Mouse (Mus musculus) heart, embryonic 10.5 days (tissue): ENCODE measurements at regions not wholly inside any gene's neighbourhood (a gene's known extent, or its start where the extent isn't known, plus 50 kb on each side); places are given as distances from the start of the nearest gene placed in this dataset.

Experiments
- DNase-seq: peaks from one replicate; pipeline ENCODE4 v3.0.0-alpha.2; 2017; ENCODE audit warnings: low spot score
- H3K27ac ChIP-seq: fragments of 300-500 bp; sonication (generic); 2 replicates; pipeline ENCODE4 v1.5.1; 2016; ENCODE audit warnings: mild to moderate bottlenecking
- H3K27me3 ChIP-seq: fragments of 300-500 bp; sonication (generic); 2 replicates; pipeline ENCODE4 v1.6.1; 2016; ENCODE audit warnings: mild to moderate bottlenecking; ENCODE audit not compliant: poor library complexity, insufficient read depth, severe bottlenecking
- H3K36me3 ChIP-seq: fragments of 300-500 bp; sonication (generic); 2 replicates; pipeline ENCODE4 v1.6.1; 2016; ENCODE audit warnings: mild to moderate bottlenecking, moderate library complexity
- H3K4me1 ChIP-seq: fragments of 300-500 bp; sonication (generic); 2 replicates; pipeline ENCODE4 v1.6.1; 2016; ENCODE audit warnings: mild to moderate bottlenecking
- H3K4me3 ChIP-seq: fragments of 300-500 bp; sonication (generic); 2 replicates; pipeline ENCODE4 v1.5.1; 2016; ENCODE audit warnings: mild to moderate bottlenecking, moderate library complexity
- H3K9me3 ChIP-seq: fragments of 300-500 bp; sonication (generic); 2 replicates; pipeline ENCODE4 v1.6.1; 2016; ENCODE audit warnings: mild to moderate bottlenecking, moderate library complexity
- WGBS: fragments of 180-500 bp; shearing (Covaris S2); methylation state at CpG from one replicate; pipeline ENCODE4 v1.1.7; 2016; 5-methylcytosine and 5-hydroxymethylcytosine counted together

- Histone ChIP-seq H3K27me3 (no peaks in the 10 kb centered on the region), H3K4me3 (no peak overlapping the region), H3K36me3 (no peaks in the 10 kb centered on the region), H3K27ac (no peak overlapping the region), H3K9me3 (no peaks in the 10 kb centered on the region), H3K4me1 (peaks cover 6% of the 10 kb centered on the region)
- 84% methylated on average over 3 of the region's 3 CpGs for WGBS
- DNase-seq: no peak
Observed at GRCm38 (mm10) chr1:41395081-41395480, 589.7 kb downstream of the Tmem182 start.

GRCm38 (mm10) chr1:41410533-41410932, 605.1 kb downstream of the Tmem182 start:
- no peaks in the 10 kb centered on the region for H3K27me3 ChIP-seq
- H3K4me3 ChIP-seq: no peak overlapping the region
- H3K27ac ChIP-seq: no peak overlapping the region
- H3K4me1 ChIP-seq: no peaks in the 10 kb centered on the region
- 79% methylated on average over 5 of the region's 5 CpGs for WGBS
- no peak for DNase-seq
- H3K9me3 ChIP-seq: no peaks in the 10 kb centered on the region
- H3K36me3 ChIP-seq: no peaks in the 10 kb centered on the region

- Histone ChIP-seq H3K4me3 (no peak overlapping the region), H3K4me1 (no peaks in the 10 kb centered on the region), H3K27me3 (no peaks in the 10 kb centered on the region), H3K9me3 (no peaks in the 10 kb centered on the region), H3K36me3 (no peaks in the 10 kb centered on the region), H3K27ac (no peak overlapping the region)
- WGBS: 88% methylated on average over 3 of the region's 3 CpGs
- DNase-seq: no peak
Observed at GRCm38 (mm10) chr1:41411641-41412040, 606.2 kb downstream of the Tmem182 start.

- no peak overlapping the region for H3K27ac ChIP-seq
- no peaks in the 10 kb centered on the region for H3K9me3 ChIP-seq
- no peaks in the 10 kb centered on the region for H3K36me3 ChIP-seq
- 81% methylated on average over 8 of the region's 8 CpGs for WGBS
- H3K4me3 ChIP-seq: no peak overlapping the region
- no peak for DNase-seq
- no peaks in the 10 kb centered on the region for H3K4me1 ChIP-seq
- no peaks in the 10 kb centered on the region for H3K27me3 ChIP-seq
Observed at GRCm38 (mm10) chr1:41412078-41412477, 606.7 kb downstream of the Tmem182 start.

GRCm38 (mm10) chr1:41420489-41421327, 615.3 kb downstream of the Tmem182 start:
- H3K27me3 ChIP-seq: no peaks in the 10 kb centered on the region
- no peak overlapping the region for H3K4me3 ChIP-seq
- H3K4me1 ChIP-seq: no peaks in the 10 kb centered on the region
- no peaks in the 10 kb centered on the region for H3K9me3 ChIP-seq
- DNase-seq: no peak
- WGBS: 80% methylated on average over 3 of the region's 3 CpGs
- H3K27ac ChIP-seq: no peak overlapping the region
- no peaks in the 10 kb centered on the region for H3K36me3 ChIP-seq

- H3K9me3 ChIP-seq: no peaks in the 10 kb centered on the region
- no peaks in the 10 kb centered on the region for H3K27me3 ChIP-seq
- no peak overlapping the region for H3K27ac ChIP-seq
- H3K4me1 ChIP-seq: no peaks in the 10 kb centered on the region; the same call in 1 of the 2 replicates
- H3K36me3 ChIP-seq: no peaks in the 10 kb centered on the region
- WGBS: 67% methylated on average over 6 of the region's 6 CpGs
- no peak overlapping the region for H3K4me3 ChIP-seq
- no peak for DNase-seq
Observed at GRCm38 (mm10) chr1:41427853-41428252, 622.5 kb downstream of the Tmem182 start.

- no peak overlapping the region for H3K4me3 ChIP-seq
- 42% methylated on average over 7 of the region's 7 CpGs for WGBS
- H3K9me3 ChIP-seq: no peaks in the 10 kb centered on the region
- H3K36me3 ChIP-seq: no peaks in the 10 kb centered on the region
- H3K27ac ChIP-seq: no peak overlapping the region
- H3K27me3 ChIP-seq: no peaks in the 10 kb centered on the region
- no peak for DNase-seq
- H3K4me1 ChIP-seq: no peaks in the 10 kb centered on the region; the same call in 1 of the 2 replicates
Observed at GRCm38 (mm10) chr1:41431127-41431690, 625.8 kb downstream of the Tmem182 start.

GRCm38 (mm10) chr1:41435379-41435778, 630.0 kb downstream of the Tmem182 start:
- WGBS: 93% methylated on average over 3 of the region's 3 CpGs
- DNase-seq: no peak
- no peaks in the 10 kb centered on the region for H3K27me3 ChIP-seq
- no peak overlapping the region for H3K27ac ChIP-seq
- no peaks in the 10 kb centered on the region for H3K36me3 ChIP-seq
- no peaks in the 10 kb centered on the region for H3K9me3 ChIP-seq
- no peak overlapping the region for H3K4me3 ChIP-seq
- no peaks in the 10 kb centered on the region; the same call in 1 of the 2 replicates for H3K4me1 ChIP-seq

- Histone ChIP-seq H3K4me1 (no peaks in the 10 kb centered on the region), H3K27ac (no peak overlapping the region)
Observed at GRCm38 (mm10) chr1:41449972-41450371, 644.6 kb downstream of the Tmem182 start.

More at GRCm38 (mm10) chr1:41449972-41450371, 644.6 kb downstream of the Tmem182 start:
- Histone ChIP-seq H3K27me3 (no peaks in the 10 kb centered on the region), H3K36me3 (no peaks in the 10 kb centered on the region), H3K9me3 (no peaks in the 10 kb centered on the region), H3K4me3 (no peak overlapping the region)
- DNase-seq: no peak
